Mouse (Mus musculus) intestine, embryonic 14.5 days (tissue): ENCODE data around the gene Hivep1. TPM values are rescaled to one million over a fixed set of nuclear protein-coding genes. Genes with fewer than 3 reads are reported as not detected.

Experiments used
- ATAC-seq: fragments of 200-750 bp; cut with Nextera tagmentation; replicated peaks from 2 replicates; pipeline ENCODE4 v1.8.0; 2017; ENCODE audit warnings: low read depth, moderate number of reproducible peaks, moderate TSS enrichment, moderate library complexity; ENCODE audit not compliant: low FRiP score, low TSS enrichment
- DNase-seq: peaks from one replicate; pipeline ENCODE4 v3.0.0-alpha.2; 2018; ENCODE audit warnings: low spot score
- H3K27ac ChIP-seq: fragments of 300-500 bp; sonication (generic); 2 replicates; pipeline ENCODE4 v1.5.1; 2014; ENCODE audit warnings: low read depth, mild to moderate bottlenecking, control low read depth
- H3K27me3 ChIP-seq: fragments of 300-500 bp; sonication (generic); replicated peaks from 2 replicates; pipeline ENCODE4 v1.6.1; 2014; ENCODE audit warnings: low read length, control low read depth; ENCODE audit not compliant: control insufficient read depth, insufficient read depth
- H3K36me3 ChIP-seq: fragments of 300-500 bp; sonication (generic); 2 replicates; pipeline ENCODE4 v1.6.1; 2014; ENCODE audit warnings: low read length, control low read depth; ENCODE audit not compliant: control insufficient read depth, insufficient read depth
- H3K4me1 ChIP-seq: fragments of 300-500 bp; sonication (generic); replicated peaks from 2 replicates; pipeline ENCODE4 v1.6.1; 2014; ENCODE audit warnings: low read length, control low read depth, mixed read lengths; ENCODE audit not compliant: control insufficient read depth, insufficient read depth
- H3K4me2 ChIP-seq: fragments of 300-500 bp; sonication (generic); 2 replicates; pipeline ENCODE4 v1.6.1; 2014; ENCODE audit warnings: low read length
- H3K4me3 ChIP-seq: fragments of 300-500 bp; sonication (generic); 2 replicates; pipeline ENCODE4 v1.5.1; 2014; ENCODE audit warnings: low read depth, low read length, control low read depth, mixed read lengths
- H3K9ac ChIP-seq: fragments of 300-500 bp; sonication (generic); 2 replicates; pipeline ENCODE4 v1.6.1; 2014; ENCODE audit warnings: mild to moderate bottlenecking, low read length
- H3K9me3 ChIP-seq: fragments of 300-500 bp; sonication (generic); 2 replicates; pipeline ENCODE4 v1.6.1; 2016; ENCODE audit warnings: low read length, control low read depth; ENCODE audit not compliant: control insufficient read depth
- WGBS: fragments of 180-500 bp; shearing (Covaris S2); extraction: QIAGEN DNeasy Blood & Tissue Kit; methylation state at CpG from one replicate; pipeline ENCODE4 v1.1.7; 2014; 5-methylcytosine and 5-hydroxymethylcytosine counted together
- polyA plus RNA-seq: library from polyadenylated mRNA; unstranded; fragments of >200 nt; fragmentation: Nextera tagmentation; extraction: Ambion mirVana; gene quantifications from 2 replicates; pipeline ENCODE4 v1.2.1, GENCODE M21; 2014

Gene Hivep1
- polyA plus RNA-seq, 1 experiment from 2014 or later: 10.0 TPM

DNA sequence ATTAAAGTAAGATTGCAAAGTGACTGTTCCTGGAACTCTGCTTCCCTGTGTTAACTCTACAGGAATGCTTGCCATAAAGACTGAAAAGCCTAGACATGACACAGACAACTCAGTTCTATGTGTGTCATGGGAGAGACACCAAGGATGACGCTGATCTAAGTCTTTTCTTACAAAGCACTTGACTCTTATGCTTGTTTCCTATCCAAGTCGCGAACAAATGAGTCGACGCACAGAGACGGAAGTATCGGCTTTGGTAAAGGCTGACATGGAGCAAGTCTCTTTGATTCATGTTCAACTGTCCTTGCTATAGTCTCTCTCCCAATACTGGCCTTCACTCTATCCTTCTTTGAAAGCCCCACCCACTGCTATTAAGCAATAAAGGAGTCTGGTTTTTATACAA, 143.8 kb downstream of the Hivep1 start:
- Histone ChIP-seq H3K4me3 (no peak overlapping the region), H3K27me3 (no peaks in the 10 kb centered on the region), H3K9ac (no peak overlapping the region), H3K27ac (no peak overlapping the region), H3K4me2 (no peak overlapping the region), H3K4me1 (no peaks in the 10 kb centered on the region), H3K36me3 (no peaks in the 10 kb centered on the region), H3K9me3 (no peaks in the 10 kb centered on the region)
- 91% methylated on average over 7 of the region's 7 CpGs for WGBS
- ATAC-seq (no peak), DNase-seq (no peak)

DNA sequence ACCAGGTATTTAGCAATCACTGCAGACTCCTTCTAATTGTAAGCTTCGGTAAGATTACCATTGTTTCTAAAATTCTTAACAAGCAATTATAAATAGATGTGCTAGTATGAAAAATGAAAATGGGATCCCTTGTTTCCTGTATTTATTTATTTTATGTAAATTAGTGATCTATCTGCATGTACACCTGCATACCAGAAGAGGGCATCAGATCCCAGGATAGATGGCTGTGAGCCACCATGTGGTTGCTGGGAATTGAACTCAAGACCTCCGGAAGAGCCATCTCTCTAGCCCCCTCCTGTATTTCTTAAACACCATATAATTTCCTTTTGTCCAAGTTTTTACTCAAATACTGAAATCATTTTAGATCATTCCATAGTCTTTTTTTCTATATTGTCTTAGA, 145.8 kb downstream of the Hivep1 start:
- Histone ChIP-seq H3K4me1 (no peaks in the 10 kb centered on the region), H3K9me3 (no peaks in the 10 kb centered on the region), H3K27ac (no peak overlapping the region), H3K36me3 (no peaks in the 10 kb centered on the region), H3K4me2 (no peak overlapping the region), H3K9ac (no peak overlapping the region), H3K27me3 (no peaks in the 10 kb centered on the region), H3K4me3 (no peak overlapping the region)
- ATAC-seq (no peak), DNase-seq (no peak)
- 95% methylated on average over 2 of the region's 2 CpGs for WGBS

DNA sequence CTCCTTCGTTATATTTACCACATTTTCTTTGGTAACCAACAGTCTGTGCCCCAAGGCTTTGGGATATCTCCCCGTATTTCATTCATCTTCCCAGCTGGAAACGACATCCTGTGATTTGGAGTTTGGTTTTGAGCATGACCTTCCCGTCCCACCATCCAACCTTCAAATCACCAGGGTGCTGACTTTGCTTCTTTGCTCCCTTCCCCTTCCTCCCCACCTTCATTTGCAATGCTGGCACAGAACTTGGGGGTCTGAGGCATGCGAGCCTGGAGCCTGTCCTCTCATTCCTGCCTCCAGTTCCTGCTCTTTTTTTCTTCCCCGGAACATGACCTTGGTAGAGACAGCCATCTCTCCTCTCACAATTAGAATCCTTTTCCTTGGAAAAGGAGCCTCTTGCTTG, 161.7 kb downstream of the Hivep1 start:
- Histone ChIP-seq H3K4me2 (no peak overlapping the region), H3K27ac (no peak overlapping the region), H3K36me3 (no peaks in the 10 kb centered on the region), H3K4me1 (no peaks in the 10 kb centered on the region), H3K9me3 (no peaks in the 10 kb centered on the region), H3K4me3 (no peak overlapping the region), H3K9ac (no peak overlapping the region), H3K27me3 (no peaks in the 10 kb centered on the region)
- ATAC-seq (no peak), DNase-seq (no peak)
- 85% methylated on average over 6 of the region's 6 CpGs for WGBS

DNA sequence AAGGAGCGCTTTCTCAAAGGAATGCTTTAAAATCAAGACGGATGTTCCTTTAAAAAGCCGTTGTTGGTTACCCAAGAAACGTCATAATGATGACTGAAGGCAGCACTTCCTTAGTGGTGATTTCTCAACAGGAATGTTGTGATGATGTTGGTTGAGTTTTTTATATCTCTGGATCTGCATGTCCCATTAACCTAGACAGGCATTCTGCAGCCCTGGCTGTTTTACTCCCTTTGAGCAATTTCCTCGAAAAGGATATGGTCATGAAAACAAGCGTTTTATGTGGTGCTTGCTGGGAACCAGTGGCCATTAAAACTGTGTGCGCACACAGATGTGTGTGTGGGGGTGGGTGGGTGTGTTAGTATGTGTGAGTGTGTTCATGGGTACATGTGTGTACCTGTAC, 170.6 kb downstream of the Hivep1 start:
- no peak overlapping the region for H3K9ac ChIP-seq
- H3K9me3 ChIP-seq: no peaks in the 10 kb centered on the region
- WGBS: 90% methylated on average over 7 of the region's 7 CpGs
- no peaks in the 10 kb centered on the region for H3K4me1 ChIP-seq
- no peak for ATAC-seq
- H3K27ac ChIP-seq: no peak overlapping the region
- no peak overlapping the region for H3K4me2 ChIP-seq
- no peak overlapping the region for H3K4me3 ChIP-seq
- no peaks in the 10 kb centered on the region for H3K27me3 ChIP-seq
- H3K36me3 ChIP-seq: no peaks in the 10 kb centered on the region
- no peak for DNase-seq

DNA sequence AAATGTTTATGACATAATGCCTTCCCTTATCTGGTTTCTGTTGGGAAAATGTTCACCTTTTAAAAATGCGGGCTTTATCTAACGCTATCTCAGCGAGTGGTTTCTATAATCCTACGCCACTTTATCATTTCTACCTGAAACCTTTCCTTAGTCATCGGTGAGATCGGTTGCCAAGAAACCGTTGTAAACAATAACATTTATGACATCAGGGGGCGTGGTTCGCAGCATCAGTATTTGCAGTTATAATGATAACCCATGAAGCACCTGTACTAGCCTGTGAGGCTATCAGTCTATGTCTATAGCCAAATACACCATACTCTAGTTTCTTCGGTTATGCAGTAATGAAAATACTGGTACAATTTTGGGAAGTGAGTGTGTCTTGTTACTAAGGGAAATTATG, 177.0 kb downstream of the Hivep1 start:
- no peaks in the 10 kb centered on the region for H3K4me1 ChIP-seq
- no peak overlapping the region for H3K4me2 ChIP-seq
- H3K9me3 ChIP-seq: no peaks in the 10 kb centered on the region
- no peak overlapping the region for H3K4me3 ChIP-seq
- H3K9ac ChIP-seq: no peak overlapping the region
- H3K36me3 ChIP-seq: no peaks in the 10 kb centered on the region
- H3K27ac ChIP-seq: no peak overlapping the region
- H3K27me3 ChIP-seq: no peaks in the 10 kb centered on the region
- no peak for DNase-seq
- 81% methylated on average over 10 of the region's 10 CpGs for WGBS
- ATAC-seq: no peak

DNA sequence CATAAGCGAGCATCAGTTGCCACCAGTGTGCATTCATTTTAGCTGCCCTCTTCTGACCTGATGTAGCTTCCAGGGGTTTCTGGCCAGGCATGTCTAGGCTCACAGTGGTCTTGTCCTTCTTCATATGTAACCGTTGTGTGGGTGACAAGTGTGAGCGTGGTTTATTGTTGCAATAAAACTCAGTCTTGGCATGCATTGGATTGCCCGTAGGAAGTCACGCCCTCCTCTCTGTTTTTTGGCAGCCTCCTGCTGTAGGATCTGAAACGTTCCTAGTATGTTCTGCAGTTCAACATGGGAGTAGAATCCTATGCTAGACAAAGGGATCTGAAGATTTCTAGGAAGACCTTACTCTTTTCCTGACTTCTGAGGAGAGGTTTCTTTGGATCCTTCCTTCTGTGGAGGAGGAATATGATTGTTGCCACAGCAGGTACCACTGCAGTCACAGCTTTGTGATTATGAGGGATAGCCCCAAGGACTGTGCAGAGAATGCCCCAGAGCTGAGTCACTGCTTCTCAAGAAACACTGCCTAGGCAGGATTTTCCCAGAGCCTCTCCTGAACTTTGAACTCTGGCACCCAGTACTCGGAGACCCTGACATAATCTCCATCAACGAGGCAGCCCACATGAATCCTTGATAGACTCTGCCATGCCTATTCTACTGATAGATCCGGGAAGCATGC, 182.1 kb downstream of the Hivep1 start:
- 70% methylated on average over 9 of the region's 9 CpGs for WGBS
- no peak overlapping the region for H3K4me2 ChIP-seq
- DNase-seq (no peak), ATAC-seq (no peak)
- no peak overlapping the region for H3K9ac ChIP-seq
- no peaks in the 10 kb centered on the region for H3K4me1 ChIP-seq
- no peak overlapping the region for H3K4me3 ChIP-seq
- no peaks in the 10 kb centered on the region for H3K36me3 ChIP-seq
- no peak overlapping the region for H3K27ac ChIP-seq
- no peaks in the 10 kb centered on the region for H3K27me3 ChIP-seq
- no peaks in the 10 kb centered on the region for H3K9me3 ChIP-seq

DNA sequence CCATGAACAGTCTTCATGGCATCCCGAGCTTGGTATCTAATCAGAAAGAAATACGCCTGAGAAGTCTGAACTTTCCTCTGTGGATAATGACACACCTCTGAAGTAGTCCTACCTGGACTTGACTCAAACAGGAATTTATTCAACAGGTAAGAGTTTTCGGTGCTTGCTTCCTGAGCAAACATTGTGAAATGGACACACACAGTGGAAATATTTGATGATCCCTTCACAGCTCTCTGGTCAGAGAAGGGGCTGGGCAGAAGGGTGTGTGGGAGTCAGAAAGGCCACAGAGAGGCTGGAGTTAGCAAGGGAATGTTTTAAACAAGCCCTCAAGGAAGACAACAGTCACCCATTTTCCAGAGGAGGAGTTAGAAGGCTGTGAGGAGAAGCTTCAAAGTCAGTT, 186.7 kb downstream of the Hivep1 start:
- Histone ChIP-seq H3K9ac (no peak overlapping the region), H3K36me3 (no peaks in the 10 kb centered on the region), H3K27ac (no peak overlapping the region), H3K9me3 (no peaks in the 10 kb centered on the region), H3K4me1 (no peaks in the 10 kb centered on the region), H3K27me3 (no peaks in the 10 kb centered on the region), H3K4me3 (no peak overlapping the region), H3K4me2 (no peak overlapping the region)
- DNase-seq (no peak), ATAC-seq (no peak)
- 86% methylated on average over 3 of the region's 3 CpGs for WGBS

DNA sequence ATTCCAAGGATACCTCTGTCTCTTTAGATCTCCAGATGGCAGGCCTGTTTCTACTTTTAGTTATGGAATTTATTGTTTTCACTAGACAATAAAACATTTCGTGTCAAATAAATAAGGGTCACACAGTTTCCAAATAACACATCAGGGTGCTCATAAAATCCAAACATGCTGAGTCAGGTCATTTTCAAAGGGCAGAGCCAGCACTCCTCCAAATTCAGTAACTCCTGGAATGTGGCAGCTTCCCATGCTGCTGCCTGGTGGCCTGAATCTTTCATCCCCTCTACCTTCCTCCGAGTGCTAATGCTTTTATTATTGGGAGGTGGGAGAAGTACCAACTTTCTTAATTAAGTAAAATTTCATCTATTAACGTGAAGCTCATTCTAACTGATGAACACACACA, 190.3 kb downstream of the Hivep1 start:
- H3K9me3 ChIP-seq: no peaks in the 10 kb centered on the region
- no peaks in the 10 kb centered on the region for H3K4me1 ChIP-seq
- no peaks in the 10 kb centered on the region for H3K36me3 ChIP-seq
- no peak overlapping the region for H3K9ac ChIP-seq
- H3K4me2 ChIP-seq: no peak overlapping the region
- no peaks in the 10 kb centered on the region for H3K27me3 ChIP-seq
- no peak overlapping the region for H3K27ac ChIP-seq
- WGBS: 50% methylated on average over 3 of the region's 3 CpGs
- DNase-seq: no peak
- no peak for ATAC-seq
- no peak overlapping the region for H3K4me3 ChIP-seq
